In genomic region chr11:64500536-64501112, GRCm38 (mm10) we compare ENCODE assay signal across 14 mouse cellular contexts.
"Had no signal": no experiment of that assay in that cellular context is flagged by ENCODE, and none has a peak within 500 bp of the region (broad histone marks: within the 10 kb centered on the region; RNA-seq: fewer than 3 reads in every experiment).

No protein-coding gene starts in this region.

- ATAC-seq: intestine, embryonic 15.5 days had no signal

- H3K27ac ChIP-seq: intestine, embryonic 15.5 days; kidney, embryonic 15.5 days; limb, embryonic 13.5 days; liver, embryonic 14.5 days; midbrain, embryonic 12.5 days; neural tube, embryonic 15.5 days; stomach, embryonic 15.5 days had no signal

- H3K4me3 ChIP-seq: intestine, embryonic 15.5 days; kidney, embryonic 15.5 days; limb, embryonic 13.5 days; midbrain, embryonic 12.5 days; neural tube, embryonic 15.5 days; stomach, embryonic 15.5 days had no signal

- DNase-seq: kidney, adult 18-20 months; kidney, postnatal 14 days; left cerebral cortex, postnatal 4 days; lung, adult 18-20 months; right cerebral cortex, postnatal 14 days; thymus, adult 2 months; thymus, postnatal 25 days had no signal

- H3K36me3 ChIP-seq: intestine, embryonic 15.5 days; kidney, embryonic 15.5 days; limb, embryonic 13.5 days; midbrain, embryonic 12.5 days; neural tube, embryonic 15.5 days; stomach, embryonic 15.5 days had no signal

- H3K4me1 ChIP-seq: limb, embryonic 13.5 days; midbrain, embryonic 12.5 days; neural tube, embryonic 15.5 days had no signal

- H3K27me3 ChIP-seq: intestine, embryonic 15.5 days; kidney, embryonic 15.5 days; limb, embryonic 13.5 days; midbrain, embryonic 12.5 days; neural tube, embryonic 15.5 days; stomach, embryonic 15.5 days had no signal
